Mouse (Mus musculus) heart, adult 8-10 months (tissue): ENCODE results near the gene Usp35. TPM values are rescaled to one million over a fixed set of nuclear protein-coding genes. Genes with fewer than 3 reads are reported as not detected.

Source experiments
- DNase-seq: peaks from one replicate; pipeline ENCODE4 v3.0.0; 2022; ENCODE audit warnings: low spot score
- total RNA-seq, 4 experiments: library from RNA; stranded (reverse); gene quantifications; 2 replicates each; pipeline ENCODE4 v1.2.4; 2022

The Usp35 gene
- total RNA-seq, 4 experiments from 2014 or later = 0.72 to 1.0 (median 0.86) TPM

- DNase-seq = no peak
Measured at GRCm38 (mm10) chr7:97346111-97346821, 14.4 kb upstream of the Usp35 start.

GRCm38 (mm10) chr7:97345229-97345871 is 13.5 kb upstream of the Usp35 start:
- peak; percentile 47 for DNase-seq

- no peak for DNase-seq
Measured at GRCm38 (mm10) chr7:97344655-97345054, 12.8 kb upstream of the Usp35 start.

- no peak for DNase-seq
Measured at GRCm38 (mm10) chr7:97342961-97343360, 11.1 kb upstream of the Usp35 start.

DNA sequence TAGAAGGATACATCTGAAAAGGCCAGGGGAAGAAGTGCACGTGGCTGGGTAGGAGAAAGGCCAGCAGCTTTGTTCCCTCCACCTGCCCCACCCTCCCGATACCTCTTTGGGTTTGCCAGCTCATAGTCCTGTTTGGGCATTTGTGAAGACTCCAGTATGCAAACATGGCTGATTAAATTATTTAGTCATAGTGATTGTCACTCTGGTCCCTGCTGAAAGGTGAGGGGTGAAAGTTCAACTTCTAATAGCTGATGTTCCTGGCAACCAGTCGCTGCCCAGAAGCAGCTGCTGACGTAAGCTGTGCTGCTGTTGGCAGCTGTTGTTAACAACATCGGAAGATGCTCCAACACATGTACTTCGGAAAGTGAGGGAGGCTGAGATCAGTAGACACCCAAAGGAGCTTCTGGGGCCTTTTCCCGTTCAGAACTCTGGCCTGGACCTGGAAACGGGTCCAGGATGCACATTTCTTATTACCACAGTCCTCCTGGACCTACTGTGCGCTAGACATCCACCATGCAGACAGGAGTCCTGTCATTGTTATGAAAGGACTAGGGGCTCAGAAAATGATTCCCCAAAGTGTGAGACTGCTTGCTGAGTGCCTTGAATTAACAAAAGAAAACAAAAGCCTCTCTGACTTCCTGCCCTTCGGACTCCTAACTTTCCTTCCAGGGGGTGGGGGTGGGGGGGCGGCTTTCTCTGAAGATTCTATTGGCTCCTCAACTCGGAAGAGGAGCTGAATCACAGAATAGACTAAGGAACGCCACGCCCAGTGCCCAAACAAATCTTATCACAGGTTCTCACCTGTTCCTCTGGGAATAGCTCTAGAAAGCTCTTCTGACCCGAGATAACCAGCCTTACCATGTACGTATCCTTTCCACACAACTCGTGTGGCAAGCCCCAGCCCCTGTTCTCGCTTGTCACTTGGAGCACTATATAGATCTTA is 9.4 kb upstream of the Usp35 start:
- DNase-seq = no peak

- no peak for DNase-seq
Measured at GRCm38 (mm10) chr7:97339623-97340022, 7.8 kb upstream of the Usp35 start.

GRCm38 (mm10) chr7:97338593-97338992 is 6.8 kb upstream of the Usp35 start:
- no peak for DNase-seq

DNA sequence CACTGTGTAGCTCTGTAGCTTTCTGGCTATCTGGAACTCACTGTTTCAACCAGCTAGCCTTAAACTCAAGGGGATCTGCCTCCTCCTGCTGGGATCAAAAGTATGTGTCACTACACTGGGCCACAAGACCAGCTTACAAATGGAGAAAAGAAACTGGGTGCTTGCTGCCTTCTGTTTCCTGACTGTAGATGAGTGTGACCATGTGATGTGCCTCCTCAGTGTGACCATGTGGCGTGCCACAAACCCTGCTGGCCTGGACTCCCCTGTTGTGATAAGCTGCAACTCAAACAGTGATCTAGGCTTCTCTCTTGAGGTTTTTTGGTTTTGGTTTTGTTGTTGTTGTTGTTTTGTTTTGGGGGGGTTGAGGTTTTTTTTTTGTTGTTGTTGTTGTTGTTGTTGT is 4.9 kb upstream of the Usp35 start:
- DNase-seq = no peak

DNA sequence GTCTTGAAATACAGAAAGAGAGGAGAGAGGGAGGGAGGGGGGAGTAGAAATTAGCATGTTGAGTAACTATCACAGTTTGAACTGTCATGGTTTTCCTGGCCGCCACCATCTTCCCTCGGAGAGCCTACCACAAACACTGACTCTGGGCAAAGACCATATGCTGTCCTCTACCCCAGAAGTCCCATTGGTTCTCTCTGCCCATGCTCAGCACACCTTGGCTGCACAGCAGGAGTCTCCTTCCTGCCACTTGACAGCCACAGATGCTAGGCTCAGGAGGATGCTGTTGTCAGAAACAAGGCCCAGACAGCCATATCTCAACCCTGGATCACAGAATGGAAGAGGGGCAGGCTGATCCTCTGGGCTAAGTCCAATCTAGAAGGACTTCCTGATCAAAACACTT is 2.6 kb upstream of the Usp35 start:
- no peak for DNase-seq

- DNase-seq = no peak
Measured at GRCm38 (mm10) chr7:97333113-97333898, 1.5 kb upstream of the Usp35 start.

DNA sequence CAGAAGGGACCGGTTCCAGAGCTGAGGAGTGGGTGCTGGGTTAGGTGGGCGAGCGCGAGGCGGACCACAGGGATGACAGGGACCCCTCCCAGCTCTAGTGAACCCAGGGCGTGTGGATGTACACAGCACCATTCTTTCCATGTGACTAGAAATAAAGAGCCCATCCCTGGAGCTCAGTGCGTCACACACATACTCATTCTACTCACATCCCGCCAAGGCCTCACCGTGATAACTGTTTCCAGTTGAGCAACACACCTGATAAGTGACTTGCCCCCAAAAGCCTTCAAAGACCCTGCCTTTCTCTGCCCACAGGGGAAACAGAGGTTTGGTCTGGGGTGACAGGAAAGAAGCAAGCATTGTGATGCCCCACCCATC is 834 bp upstream of the Usp35 start:
- no peak for DNase-seq

- DNase-seq = no peak
Measured at GRCm38 (mm10) chr7:97330931-97331645, 732 bp downstream of the Usp35 start.

DNA sequence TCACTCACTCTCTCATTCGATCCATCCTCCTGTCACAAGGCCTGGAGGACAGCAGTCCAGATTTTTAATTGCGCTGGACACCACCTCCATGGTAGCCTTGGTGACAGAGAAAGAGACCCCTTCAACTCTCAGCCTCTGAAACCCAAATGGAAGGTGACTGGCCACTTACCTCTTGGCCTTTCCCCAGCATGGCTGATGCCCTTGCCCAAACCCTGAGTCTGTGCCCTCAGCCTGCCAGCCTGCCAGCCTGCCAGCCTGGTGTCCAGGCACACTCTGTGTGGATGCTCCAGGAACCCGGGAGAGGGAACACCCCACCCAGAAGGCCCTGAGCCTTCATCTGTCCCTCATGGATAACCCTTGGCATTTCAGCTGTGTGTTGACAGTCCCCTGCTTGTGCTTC is 2.1 kb downstream of the Usp35 start:
- no peak for DNase-seq

- DNase-seq = no peak
Measured at GRCm38 (mm10) chr7:97328891-97329588, 2.8 kb downstream of the Usp35 start.

DNA sequence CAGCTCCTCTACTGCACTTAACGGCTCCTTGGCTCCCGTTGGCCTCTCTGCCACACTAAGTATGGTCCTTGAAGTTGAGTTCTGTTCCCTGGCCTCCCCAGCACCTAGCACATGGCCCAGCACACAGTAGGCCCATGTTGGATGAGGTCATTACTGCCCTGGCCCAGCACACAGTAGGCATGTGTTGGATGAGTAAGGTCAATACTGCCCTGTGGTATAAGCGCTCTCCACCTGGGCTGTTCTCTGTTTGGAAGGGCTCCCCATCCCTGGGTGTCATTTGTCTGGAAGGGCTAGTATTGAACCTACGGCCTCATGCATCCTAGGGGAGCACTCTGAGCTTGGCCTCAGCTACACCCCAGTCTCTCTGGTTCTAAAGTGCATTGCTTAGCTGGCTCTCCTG is 4.4 kb downstream of the Usp35 start:
- no peak for DNase-seq

DNA sequence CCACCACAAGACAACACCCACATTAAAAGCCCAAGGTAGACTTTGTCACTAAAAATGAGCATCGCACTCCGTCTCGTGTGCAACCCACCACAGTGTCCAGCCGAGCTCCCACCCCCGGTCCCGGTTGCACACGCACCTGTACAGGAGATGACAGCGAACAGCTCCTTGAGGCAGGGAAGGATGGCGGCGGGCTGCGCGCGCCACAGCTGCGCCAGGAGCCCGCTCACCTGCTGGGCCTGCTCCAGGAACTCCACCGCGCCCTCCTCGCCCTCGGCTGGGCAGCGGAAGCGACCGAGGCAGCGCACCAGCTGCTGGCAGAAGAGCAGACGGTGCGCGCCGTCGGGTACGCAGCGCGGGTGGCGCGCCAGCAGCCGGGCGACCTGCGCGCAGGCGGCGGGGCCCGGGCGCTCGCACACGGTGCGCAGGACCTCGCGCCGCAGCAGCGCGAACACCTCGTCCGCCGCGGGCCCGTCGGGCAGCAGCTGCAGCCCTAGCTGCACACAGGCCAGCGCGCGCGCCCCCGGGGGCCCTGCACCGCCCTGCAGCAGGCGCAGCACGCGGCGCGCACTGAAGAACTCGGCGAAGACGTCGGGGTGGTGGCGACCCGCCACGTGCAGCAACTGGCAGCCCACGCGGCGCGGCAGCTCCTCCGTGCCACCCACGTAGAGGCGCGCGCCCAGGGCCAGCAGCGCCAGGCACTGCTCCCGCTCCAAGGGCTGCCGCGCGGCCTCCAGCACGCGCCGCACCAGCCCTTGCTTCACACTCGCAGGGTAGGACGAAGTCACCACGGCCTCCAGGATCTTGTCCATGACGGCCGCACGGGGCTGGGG is 6.4 kb downstream of the Usp35 start:
- no peak for DNase-seq

DNA sequence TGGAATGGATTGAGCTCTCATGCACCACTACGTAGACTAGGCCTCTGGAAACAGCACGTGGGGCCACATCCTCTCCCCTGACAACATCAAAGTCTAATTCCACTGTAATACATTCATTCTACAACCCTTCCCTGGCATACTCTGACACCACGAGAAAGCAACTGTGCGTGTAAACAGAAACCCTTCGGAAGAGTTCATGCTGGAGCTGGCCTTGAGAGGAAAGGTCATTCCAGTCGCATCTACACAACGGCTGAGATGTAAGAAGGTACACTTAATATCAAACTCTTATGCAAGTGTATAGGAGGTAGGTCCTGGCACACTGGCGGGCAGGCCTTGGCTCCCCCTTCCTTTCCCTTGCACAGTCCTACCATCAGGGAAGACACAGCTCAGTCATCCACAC is 7.5 kb downstream of the Usp35 start:
- no peak for DNase-seq

DNA sequence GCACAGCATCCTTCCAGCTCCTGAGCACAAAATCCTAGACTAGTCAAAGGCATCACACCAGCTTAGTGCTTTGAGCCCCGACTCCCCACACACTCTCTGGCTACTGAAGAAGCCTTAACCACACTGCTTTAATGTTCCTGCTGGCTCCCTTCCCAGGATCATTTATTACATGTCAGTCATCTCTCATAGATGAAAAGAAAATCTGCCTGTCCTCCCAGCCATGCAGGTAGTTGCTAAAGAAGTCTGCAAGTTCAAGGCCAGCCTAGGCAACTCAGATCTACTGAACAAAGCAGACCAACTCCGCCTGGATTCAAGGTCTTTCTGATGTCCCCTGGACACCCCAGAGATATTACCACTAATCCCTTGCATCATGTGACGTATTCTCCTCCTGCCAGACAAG is 14.1 kb downstream of the Usp35 start:
- DNase-seq = no peak

GRCm38 (mm10) chr7:97315656-97316055 is 16.2 kb downstream of the Usp35 start:
- DNase-seq = no peak
